Mouse (Mus musculus) midbrain, embryonic 14.5 days (tissue): Measurements from ENCODE around the gene Ncapd2. TPM values are rescaled to one million over a fixed set of nuclear protein-coding genes. Genes with fewer than 3 reads are reported as not detected.
A peak's percentile ranks its signal among the peaks of the same experiment; 100 is the strongest.

ENCODE experiments used
- ATAC-seq: fragments of 200-750 bp; cut with Nextera tagmentation; 2 replicates; pipeline ENCODE4 v1.8.0; 2017; ENCODE audit warnings: moderate number of reproducible peaks, moderate library complexity; ENCODE audit not compliant: low FRiP score, low TSS enrichment
- DNase-seq: peaks from one replicate; pipeline ENCODE4 v3.0.0-alpha.2; 2015
- H3K27ac ChIP-seq: fragments of 300-500 bp; sonication (generic); replicated peaks from 2 replicates; pipeline ENCODE4 v1.5.1; 2014; ENCODE audit warnings: mild to moderate bottlenecking, low read depth, low read length, moderate library complexity
- H3K27me3 ChIP-seq: fragments of 300-500 bp; sonication (generic); 2 replicates; pipeline ENCODE4 v1.6.1; 2014; ENCODE audit warnings: low read length, control low read depth, mixed read lengths; ENCODE audit not compliant: control insufficient read depth, insufficient read depth
- H3K36me3 ChIP-seq: fragments of 300-500 bp; sonication (generic); 2 replicates; pipeline ENCODE4 v1.6.1; 2014; ENCODE audit warnings: low read length, control low read depth; ENCODE audit not compliant: control insufficient read depth, insufficient read depth
- H3K4me1 ChIP-seq: fragments of 300-500 bp; sonication (generic); 2 replicates; pipeline ENCODE4 v1.6.1; 2014; ENCODE audit warnings: mild to moderate bottlenecking, antibody characterized with exemption, low read length, control low read depth; ENCODE audit not compliant: control insufficient read depth, insufficient read depth
- H3K4me2 ChIP-seq: fragments of 300-500 bp; sonication (generic); 2 replicates; pipeline ENCODE4 v1.6.1; 2014; ENCODE audit warnings: mild to moderate bottlenecking, low read length, moderate library complexity
- H3K4me3 ChIP-seq: fragments of 300-500 bp; sonication (generic); replicated peaks from 2 replicates; pipeline ENCODE4 v1.5.1; 2014; ENCODE audit warnings: low read depth, low read length
- H3K9ac ChIP-seq: fragments of 300-500 bp; sonication (generic); replicated peaks from 2 replicates; pipeline ENCODE4 v1.6.1; 2014; ENCODE audit warnings: mild to moderate bottlenecking, low read length, moderate library complexity
- H3K9me3 ChIP-seq: fragments of 300-500 bp; sonication (generic); 2 replicates; pipeline ENCODE4 v1.6.1; 2016; ENCODE audit warnings: low read length, control low read depth, mixed read lengths; ENCODE audit not compliant: control insufficient read depth
- WGBS: fragments of 180-500 bp; shearing (Covaris S2); extraction: QIAGEN DNeasy Blood & Tissue Kit; methylation state at CpG from one replicate; pipeline ENCODE4 v1.1.7; 2014; 5-methylcytosine and 5-hydroxymethylcytosine counted together
- polyA plus RNA-seq: library from polyadenylated mRNA; unstranded; fragments of >200 nt; fragmentation: Nextera tagmentation; extraction: Ambion mirVana; gene quantifications from 2 replicates; pipeline ENCODE4 v1.2.1, GENCODE M21; 2014

Ncapd2 gene
- polyA plus RNA-seq, 1 experiment from 2014 or later: 50.3 TPM

- no peak overlapping the region for H3K4me2 ChIP-seq
- H3K9me3 ChIP-seq: no peaks in the 10 kb centered on the region
- no peak overlapping the region for H3K9ac ChIP-seq
- H3K27ac ChIP-seq: no peak overlapping the region
- H3K4me3 ChIP-seq: no peak overlapping the region
- no peaks in the 10 kb centered on the region for H3K36me3 ChIP-seq
- H3K4me1 ChIP-seq: peaks cover 7% of the 10 kb centered on the region; the same call in 1 of the 2 replicates
- H3K27me3 ChIP-seq: no peaks in the 10 kb centered on the region
- ATAC-seq (no peak), DNase-seq (no peak)
- 62% methylated on average over 7 of the region's 7 CpGs for WGBS
Observed at GRCm38 (mm10) chr6:125233816-125234519, 42.5 kb upstream of the Ncapd2 start.

DNA sequence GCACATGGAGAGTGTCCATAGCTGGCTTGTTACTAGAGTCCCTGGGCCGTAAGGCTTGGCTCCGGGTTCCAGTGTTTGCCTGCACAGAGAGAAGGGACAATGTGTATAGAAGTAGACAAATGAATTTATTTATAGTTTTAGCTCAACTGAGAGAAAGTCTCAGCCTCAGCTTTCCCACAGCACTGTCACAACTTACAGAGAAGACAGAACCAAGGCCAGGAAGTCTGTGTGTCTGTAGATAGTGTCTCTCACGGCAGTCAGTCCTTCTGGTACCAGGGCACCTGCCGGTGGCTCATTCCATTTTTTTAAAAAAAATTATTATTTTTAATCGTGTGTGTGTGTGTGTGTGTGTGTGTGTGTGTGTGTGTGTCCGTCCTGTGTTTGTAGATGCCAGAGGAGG lies 41.0 kb upstream of the Ncapd2 start:
- Histone ChIP-seq H3K36me3 (no peaks in the 10 kb centered on the region), H3K27ac (no peak overlapping the region), H3K27me3 (no peaks in the 10 kb centered on the region), H3K4me3 (no peak overlapping the region), H3K9me3 (no peaks in the 10 kb centered on the region), H3K4me2 (no peak overlapping the region), H3K9ac (no peak overlapping the region), H3K4me1 (peaks cover 7% of the 10 kb centered on the region; the same call in 1 of the 2 replicates)
- no peak for DNase-seq
- no peak for ATAC-seq
- 76% methylated on average over 6 of the region's 6 CpGs for WGBS

DNA sequence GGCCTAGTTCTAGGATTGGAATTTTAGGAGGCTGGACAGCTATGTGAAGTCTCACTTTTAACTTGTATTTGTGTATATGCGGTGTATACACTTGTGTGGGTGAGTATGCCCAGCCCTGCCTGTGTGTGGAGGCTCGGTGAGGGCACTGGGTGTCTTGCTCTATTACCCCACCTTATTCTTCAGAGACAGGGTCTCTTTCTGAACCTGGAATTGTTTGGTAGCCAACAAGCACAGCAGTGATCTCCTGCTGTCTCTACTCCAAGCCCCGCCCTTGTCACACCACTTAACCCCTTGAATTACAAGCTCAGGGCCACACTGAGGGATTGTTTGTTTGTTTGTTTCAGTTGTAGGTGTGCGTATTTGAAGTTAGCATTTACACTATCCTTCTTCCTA lies 40.5 kb upstream of the Ncapd2 start:
- no peak overlapping the region; the same call in 1 of the 2 replicates for H3K4me3 ChIP-seq
- H3K27me3 ChIP-seq: no peaks in the 10 kb centered on the region
- peak overlapping the region; percentile 79 for H3K4me2 ChIP-seq
- ATAC-seq: 0 out of 2 replicates have a peak, but pooled peaks have one; percentile 17
- H3K9me3 ChIP-seq: no peaks in the 10 kb centered on the region
- no peak overlapping the region for H3K27ac ChIP-seq
- no peaks in the 10 kb centered on the region for H3K36me3 ChIP-seq
- 55% methylated on average over 4 of the region's 4 CpGs for WGBS
- DNase-seq: no peak
- peaks cover 7% of the 10 kb centered on the region; the same call in 1 of the 2 replicates for H3K4me1 ChIP-seq
- no peak overlapping the region for H3K9ac ChIP-seq

DNA sequence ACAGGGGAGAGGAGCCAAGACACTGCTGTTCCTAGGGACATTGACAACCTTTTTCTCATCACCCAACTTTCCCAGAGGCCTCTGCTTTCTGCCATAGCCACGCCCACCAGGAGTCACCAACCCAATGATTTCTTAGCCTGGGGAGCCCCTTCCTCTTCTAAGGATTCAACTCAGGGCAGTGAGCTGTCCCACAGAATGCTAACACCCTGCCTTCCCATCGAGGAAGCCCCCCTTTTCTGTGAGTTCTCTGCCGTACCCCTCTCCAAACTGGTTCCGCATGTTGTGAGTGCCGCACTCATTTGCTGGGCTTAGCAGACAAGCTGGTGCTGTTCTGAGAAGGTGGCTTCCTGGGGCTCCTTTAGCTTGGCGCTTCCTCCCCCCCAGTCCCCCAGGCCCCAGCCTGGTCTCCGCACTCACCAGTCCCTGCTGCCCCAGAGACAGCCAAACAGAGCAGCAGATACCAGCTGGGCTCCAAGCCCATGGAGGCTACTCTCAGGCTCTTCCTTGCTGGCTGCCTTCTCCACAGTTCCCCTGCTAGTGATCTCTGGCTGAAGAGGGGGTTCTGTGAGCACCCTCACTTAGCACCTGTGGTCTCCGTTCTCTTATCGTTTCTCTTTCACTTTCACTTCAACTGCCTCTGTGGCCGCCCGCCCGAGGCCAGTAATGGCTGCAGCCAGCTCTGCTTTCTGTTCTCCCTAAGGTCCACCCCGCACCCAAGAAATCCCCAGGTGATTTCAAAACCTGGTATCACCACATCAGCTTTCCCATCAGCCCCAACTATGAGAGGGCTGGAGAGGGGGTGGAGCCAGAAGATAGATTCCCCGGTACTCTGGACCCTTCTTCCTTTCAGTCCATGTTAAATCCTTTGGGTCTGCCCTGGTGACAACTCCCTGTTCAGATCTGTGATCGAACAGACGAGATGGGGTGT lies 39.9 kb upstream of the Ncapd2 start, which contains the start of gene Tapbpl:
Gene Tapbpl, minus strand, starts transcription at position 744 of the 928 bp plus-strand sequence.
- DNase-seq: peak; percentile 77
- 11% methylated on average over 16 of the region's 16 CpGs for WGBS
- Histone ChIP-seq H3K36me3 (no peaks in the 10 kb centered on the region), H3K4me2 (peak within 1 kb of the TSS; percentile 79), H3K27me3 (no peaks in the 10 kb centered on the region), H3K9me3 (no peaks in the 10 kb centered on the region), H3K27ac (peak within 1 kb of the TSS; percentile 63; the same call in 1 of the 2 replicates), H3K9ac (peak within 1 kb of the TSS; percentile 63), H3K4me3 (peak within 1 kb of the TSS; percentile 35), H3K4me1 (peaks cover 7% of the 10 kb centered on the region; the same call in 1 of the 2 replicates)
- ATAC-seq: peak; percentile 58; the same call in 1 of the 2 replicates

DNA sequence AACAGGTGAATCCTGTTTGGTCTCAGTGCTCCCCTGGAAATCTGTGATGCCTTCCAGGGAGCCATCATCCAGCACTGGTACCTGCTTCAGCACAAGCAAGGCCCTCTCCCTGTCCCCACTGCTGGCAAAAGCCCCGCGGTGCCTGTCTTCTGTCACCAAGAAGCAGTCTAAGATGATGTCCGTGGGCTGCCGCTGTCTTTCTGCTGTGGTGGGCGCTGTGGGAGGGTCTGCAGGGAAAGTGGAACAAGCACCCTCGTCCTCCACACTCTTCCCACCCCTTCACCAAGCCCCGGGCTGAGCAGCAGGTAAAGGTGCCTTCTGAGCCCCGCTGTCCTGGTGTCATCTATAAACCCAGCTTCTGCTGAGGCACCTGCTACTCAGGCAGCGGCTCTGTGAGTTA lies 39.1 kb upstream of the Ncapd2 start:
- peak overlapping the region; percentile 79 for H3K4me2 ChIP-seq
- no peaks in the 10 kb centered on the region for H3K36me3 ChIP-seq
- peak; percentile 6 for DNase-seq
- 60% methylated on average over 9 of the region's 9 CpGs for WGBS
- peaks cover 7% of the 10 kb centered on the region; the same call in 1 of the 2 replicates for H3K4me1 ChIP-seq
- no peaks in the 10 kb centered on the region for H3K27me3 ChIP-seq
- H3K9me3 ChIP-seq: no peaks in the 10 kb centered on the region
- ATAC-seq: no peak
- H3K9ac ChIP-seq: peak overlapping the region; percentile 26; the same call in 1 of the 2 replicates
- 0 out of 2 replicates have a peak overlapping the region, but pooled peaks have one; percentile 41 for H3K27ac ChIP-seq
- H3K4me3 ChIP-seq: no peak overlapping the region

DNA sequence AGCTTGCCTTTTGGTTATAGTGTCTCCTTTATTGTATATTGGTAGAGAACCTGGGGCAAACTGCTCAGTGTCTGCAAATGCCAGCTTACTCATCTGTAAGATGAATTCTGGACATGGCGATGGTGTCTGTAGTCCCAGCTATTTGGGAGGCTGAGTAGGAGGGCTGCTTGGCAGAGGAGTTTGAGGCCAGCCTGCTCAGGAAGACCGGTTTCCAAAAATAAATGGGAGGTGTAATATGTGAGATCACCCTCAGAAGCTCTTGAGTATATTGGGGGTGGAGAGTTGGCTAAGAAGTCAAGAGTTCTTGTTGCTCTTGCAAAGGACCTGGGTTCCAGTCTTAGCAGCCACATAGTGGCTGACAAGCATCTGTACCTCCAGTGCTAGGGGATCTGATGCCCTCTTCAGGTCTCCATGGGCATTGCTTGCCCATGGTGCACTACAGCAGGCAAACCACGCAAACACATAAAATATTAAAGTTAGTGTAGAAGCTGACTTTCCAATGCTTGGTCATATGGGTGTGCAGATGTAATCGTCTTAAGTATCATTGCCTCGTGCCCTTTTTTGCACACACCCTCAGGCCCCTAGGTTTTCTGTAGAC lies 34.1 kb upstream of the Ncapd2 start:
- H3K9ac ChIP-seq: no peak overlapping the region
- DNase-seq (no peak), ATAC-seq (no peak)
- H3K9me3 ChIP-seq: no peaks in the 10 kb centered on the region
- 0 out of 2 replicates have a peak, but pooled peaks cover 5% of the 10 kb centered on the region for H3K36me3 ChIP-seq
- no peaks in the 10 kb centered on the region for H3K27me3 ChIP-seq
- H3K4me1 ChIP-seq: no peaks in the 10 kb centered on the region
- no peak overlapping the region for H3K4me2 ChIP-seq
- H3K4me3 ChIP-seq: no peak overlapping the region
- H3K27ac ChIP-seq: no peak overlapping the region
- 79% methylated on average over 5 of the region's 5 CpGs for WGBS

DNA sequence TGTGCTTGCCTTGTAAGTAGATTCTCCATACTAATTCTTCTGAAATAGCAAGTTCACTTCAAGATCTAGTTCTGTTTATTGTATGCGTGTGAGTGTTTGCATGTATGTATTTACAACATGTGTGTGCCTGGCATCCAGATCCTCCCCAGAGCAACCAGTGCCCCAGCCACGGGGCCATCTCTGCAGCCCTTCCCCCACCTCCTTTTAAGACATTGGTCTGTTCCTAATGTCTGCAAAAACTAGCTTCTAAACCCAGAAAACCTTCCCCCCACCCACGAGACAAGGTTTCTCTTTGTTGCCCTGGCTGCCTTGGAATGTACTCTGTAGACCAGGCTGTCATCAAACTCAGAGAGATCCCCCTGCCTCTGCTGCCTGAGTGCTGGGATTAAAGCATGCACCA lies 31.1 kb upstream of the Ncapd2 start:
- no peak overlapping the region for H3K4me3 ChIP-seq
- 0 out of 2 replicates have a peak, but pooled peaks cover 7% of the 10 kb centered on the region for H3K36me3 ChIP-seq
- H3K9me3 ChIP-seq: no peaks in the 10 kb centered on the region
- no peaks in the 10 kb centered on the region for H3K4me1 ChIP-seq
- 83% methylated on average over 3 of the region's 3 CpGs for WGBS
- no peak for DNase-seq
- H3K4me2 ChIP-seq: no peak overlapping the region
- H3K27ac ChIP-seq: no peak overlapping the region
- H3K9ac ChIP-seq: no peak overlapping the region
- no peaks in the 10 kb centered on the region for H3K27me3 ChIP-seq
- no peak for ATAC-seq

- no peak overlapping the region for H3K27ac ChIP-seq
- DNase-seq: no peak
- no peaks in the 10 kb centered on the region for H3K9me3 ChIP-seq
- H3K36me3 ChIP-seq: 0 out of 2 replicates have a peak, but pooled peaks cover 7% of the 10 kb centered on the region
- H3K4me3 ChIP-seq: no peak overlapping the region
- ATAC-seq: no peak
- H3K4me1 ChIP-seq: no peaks in the 10 kb centered on the region
- H3K27me3 ChIP-seq: no peaks in the 10 kb centered on the region
- 76% methylated on average over 2 of the region's 2 CpGs for WGBS
- H3K9ac ChIP-seq: no peak overlapping the region
- no peak overlapping the region for H3K4me2 ChIP-seq
Observed at GRCm38 (mm10) chr6:125222146-125222545, 30.6 kb upstream of the Ncapd2 start.
